Mouse (Mus musculus) heart, postnatal 10 days (tissue): ENCODE measurements around the gene Lcp2. TPM values are rescaled to one million over a fixed set of nuclear protein-coding genes. Genes with fewer than 3 reads are reported as not detected.
"Not testable (repeated sequence)": the region's sequence is repeated elsewhere in the genome, so short reads cannot be mapped to it uniquely, and the experiment has no call there.

Experiments used
- DNase-seq, 2 experiments: peaks; one replicate each; pipeline ENCODE4 v3.0.0; 2021
- intact Hi-C: fragments of 180-260 bp; cut with DNase I; formaldehyde crosslinking; loops from one replicate; pipeline ENCODE4 v1.15.1; 2025
- total RNA-seq, 2 experiments: library from RNA; stranded (reverse); gene quantifications; 2 replicates each; pipeline ENCODE4 v1.2.3; 2021

Lcp2 gene
- total RNA-seq, 2 experiments from 2014 or later = 1.6 to 2.2 TPM

GRCm38 (mm10) chr11:34079542-34080464 is 33.1 kb downstream of the Lcp2 start:
- no peak for DNase-seq
- intact Hi-C loops = no loop called here

GRCm38 (mm10) chr11:34083795-34084194 is 37.1 kb downstream of the Lcp2 start:
- intact Hi-C loops = no loop called here
- no peak for DNase-seq

GRCm38 (mm10) chr11:34084639-34085038 is 37.9 kb downstream of the Lcp2 start:
- no peak for DNase-seq
- intact Hi-C loops = loop anchor here (5.0 kb wide), 1 partner anchor 127 kb away; no protein-coding TSS in a partner anchor

- intact Hi-C loops = loop anchor here (5.0 kb wide), 1 partner anchor 129 kb away; no protein-coding TSS in a partner anchor
- peak in 1 of 2 experiments; percentile 18 for DNase-seq
Observed at GRCm38 (mm10) chr11:34086164-34086751, 39.5 kb downstream of the Lcp2 start.

GRCm38 (mm10) chr11:34087064-34087463 is 40.3 kb downstream of the Lcp2 start:
- intact Hi-C loops = loop anchor here (5.0 kb wide), 1 partner anchor 130 kb away; no protein-coding TSS in a partner anchor
- DNase-seq = no peak

GRCm38 (mm10) chr11:34098422-34098821 is 51.7 kb downstream of the Lcp2 start, which contains the start of gene 4930469K13Rik:
Gene 4930469K13Rik (minus strand): TSS chr11:34098554.
- DNase-seq = no peak
- intact Hi-C loops = no loop called here

- no peak for DNase-seq
- intact Hi-C loops = no loop called here
Observed at GRCm38 (mm10) chr11:34101827-34102226, 55.1 kb downstream of the Lcp2 start.

GRCm38 (mm10) chr11:34104919-34105318 is 58.2 kb downstream of the Lcp2 start:
- DNase-seq = no peak
- intact Hi-C loops = no loop called here

- no peak for DNase-seq
- intact Hi-C loops = no loop called here
Observed at GRCm38 (mm10) chr11:34109260-34109659, 62.5 kb downstream of the Lcp2 start.

GRCm38 (mm10) chr11:34111940-34112339 is 65.2 kb downstream of the Lcp2 start:
- intact Hi-C loops = no loop called here
- no peak for DNase-seq

GRCm38 (mm10) chr11:34112781-34113380 is 66.2 kb downstream of the Lcp2 start:
- intact Hi-C loops = no loop called here
- DNase-seq = peak; percentile 16 to 25

GRCm38 (mm10) chr11:34113760-34114159 is 67.0 kb downstream of the Lcp2 start:
- no peak for DNase-seq
- intact Hi-C loops = no loop called here

- intact Hi-C loops = loop anchor here (5.0 kb wide), 1 partner anchor 104 kb away; no protein-coding TSS in a partner anchor
- DNase-seq = peak; percentile 28 to 35
Observed at GRCm38 (mm10) chr11:34116572-34117135, 69.9 kb downstream of the Lcp2 start.

GRCm38 (mm10) chr11:34117581-34117980 is 70.9 kb downstream of the Lcp2 start:
- DNase-seq = no peak
- intact Hi-C loops = loop anchor here (5.0 kb wide), 1 partner anchor 105 kb away; no protein-coding TSS in a partner anchor

GRCm38 (mm10) chr11:34118319-34118718 is 71.6 kb downstream of the Lcp2 start:
- intact Hi-C loops = loop anchor here (5.0 kb wide), 1 partner anchor 106 kb away; no protein-coding TSS in a partner anchor

GRCm38 (mm10) chr11:34123147-34123546 is 76.4 kb downstream of the Lcp2 start:
- intact Hi-C loops = loop anchor here (1.0 to 10.0 kb wide), 2 partner anchors 90 to 692 kb away; no protein-coding TSS in a partner anchor
- peak; percentile 49 to 52 for DNase-seq

More at GRCm38 (mm10) chr11:34118319-34118718, 71.6 kb downstream of the Lcp2 start:
- no peak for DNase-seq

- intact Hi-C loops = loop anchor here (10.0 kb wide), 1 partner anchor 690 kb away; no protein-coding TSS in a partner anchor
- DNase-seq = no peak
Observed at GRCm38 (mm10) chr11:34124852-34125251, 78.1 kb downstream of the Lcp2 start.

- intact Hi-C loops = loop anchor here (10.0 kb wide), 1 partner anchor 689 kb away; no protein-coding TSS in a partner anchor
- not testable (repeated sequence) for DNase-seq
Observed at GRCm38 (mm10) chr11:34125727-34126126, 79.0 kb downstream of the Lcp2 start.

GRCm38 (mm10) chr11:34128412-34128811 is 81.7 kb downstream of the Lcp2 start:
- DNase-seq = no peak
- intact Hi-C loops = loop anchor here (10.0 kb wide), 1 partner anchor 686 kb away; no protein-coding TSS in a partner anchor

GRCm38 (mm10) chr11:34139296-34139695 is 92.6 kb downstream of the Lcp2 start:
- DNase-seq = no peak
- intact Hi-C loops = no loop called here
